Mouse (Mus musculus) lung, postnatal 25 days (tissue): ENCODE measurements around the gene Zfp629.
"Not testable (repeated sequence)": the region's sequence is repeated elsewhere in the genome, so short reads cannot be mapped to it uniquely, and the experiment has no call there.

Experiments used
- DNase-seq: peaks from one replicate; pipeline ENCODE4 v3.0.0; 2022; ENCODE audit warnings: low spot score

The Zfp629 gene

DNA sequence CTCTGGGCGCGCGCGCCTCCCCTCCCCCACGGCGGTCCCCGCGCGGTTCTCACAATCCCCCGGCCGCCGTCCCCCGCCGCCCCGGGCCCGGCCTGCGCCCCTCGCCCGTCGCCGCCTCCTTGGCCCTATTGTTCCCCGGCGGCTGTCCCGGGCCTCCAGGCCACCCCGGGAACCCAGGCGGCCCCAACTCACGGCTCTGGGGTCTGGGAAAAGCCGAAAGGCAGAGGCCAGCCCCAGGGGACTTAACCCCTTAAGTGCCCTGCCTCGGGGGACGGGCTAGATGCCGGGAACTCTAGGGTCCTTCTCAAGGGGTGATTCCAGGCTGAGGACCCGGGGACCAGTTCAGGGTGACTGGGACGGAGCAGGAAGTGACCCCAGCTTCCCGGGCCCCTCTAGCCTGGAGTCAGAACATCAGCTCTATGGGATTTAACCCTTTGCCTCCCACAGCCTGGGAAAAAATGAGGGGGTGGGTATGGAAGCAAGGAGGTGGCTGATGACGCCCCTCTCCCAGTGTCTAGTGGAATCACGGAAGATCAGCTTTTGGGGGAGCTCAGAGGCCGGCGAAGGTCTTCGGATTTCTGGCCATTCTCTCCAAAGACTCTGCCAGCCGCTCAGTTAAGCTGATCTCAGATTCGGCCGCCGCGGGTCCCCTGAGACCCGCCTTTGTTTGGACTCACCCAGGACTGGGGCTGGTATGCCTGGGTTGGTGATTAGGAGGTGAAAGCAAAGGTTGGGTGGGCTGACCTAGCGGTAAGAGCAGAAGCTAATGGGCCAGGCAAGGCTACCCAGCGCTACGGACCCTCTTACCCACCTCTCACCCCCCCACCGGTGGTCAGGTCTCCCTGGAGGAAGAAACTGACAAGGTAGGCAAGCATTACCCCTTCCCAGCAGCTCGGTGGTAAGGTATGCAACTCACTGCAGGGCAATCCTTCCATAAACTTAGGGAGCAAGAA, at the start of gene Zfp629:
Zfp629 (minus strand) TSS at position 907 of the 953 bp plus-strand sequence.
- peak; percentile 76 for DNase-seq

DNA sequence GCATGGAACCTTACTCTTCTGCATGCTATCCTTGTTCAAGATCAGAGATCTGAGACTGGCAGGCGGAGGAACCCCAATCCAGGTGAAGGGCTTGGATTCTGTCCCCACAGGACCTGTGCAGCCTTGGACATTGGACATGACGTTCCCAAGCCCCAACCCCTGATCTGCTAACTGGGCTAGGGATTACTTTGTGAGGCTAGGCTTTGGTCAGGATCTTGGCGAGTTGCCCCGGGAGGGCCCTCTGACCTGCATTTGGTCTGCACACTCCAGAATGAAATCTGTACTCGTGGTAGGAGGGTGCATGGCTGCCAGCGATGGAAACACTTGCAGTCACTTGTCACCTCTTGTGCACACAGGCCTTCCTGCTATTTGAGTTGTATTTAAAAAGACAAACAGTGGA, 47.3 kb upstream of the Zfp629 start:
- no peak for DNase-seq

DNA sequence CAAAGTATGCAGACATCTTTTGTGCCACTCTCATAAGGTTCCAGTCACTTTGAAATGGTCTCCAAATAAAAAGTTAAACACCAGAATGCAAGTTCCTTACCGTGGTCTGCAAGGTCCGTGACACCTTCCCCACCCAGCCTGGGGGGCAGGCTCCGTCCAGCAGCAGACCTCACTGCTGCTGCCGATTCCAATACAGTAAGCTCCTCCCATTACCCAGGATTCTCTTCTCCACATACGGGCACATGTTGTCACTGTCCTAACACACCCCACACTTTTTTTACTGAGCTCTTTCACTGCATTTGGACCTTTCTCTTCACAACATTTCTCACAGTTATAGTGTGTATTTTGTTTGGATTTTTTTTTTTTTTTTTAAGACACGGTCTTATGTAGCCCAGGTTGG, 46.2 kb upstream of the Zfp629 start:
- DNase-seq, result no peak

DNA sequence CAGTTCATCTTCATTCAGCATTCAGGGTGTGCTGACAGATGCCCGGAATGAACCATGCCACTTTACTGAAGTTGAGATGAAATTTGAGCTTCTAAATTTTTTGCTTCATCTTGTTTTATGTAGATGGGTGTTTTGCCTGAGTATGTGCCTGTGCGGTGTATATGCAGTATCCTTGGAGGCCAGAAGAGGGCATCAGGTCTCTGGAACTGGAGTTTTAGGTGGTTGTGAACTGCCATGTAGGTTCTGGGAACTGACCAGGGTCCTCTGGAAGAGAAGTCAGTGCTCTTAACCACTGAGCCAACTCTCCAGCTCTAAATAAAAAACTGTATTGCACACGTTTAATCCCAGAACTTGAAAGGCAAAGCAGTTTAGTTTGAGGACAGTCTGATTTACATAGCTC, 45.3 kb upstream of the Zfp629 start:
- no peak for DNase-seq

DNA sequence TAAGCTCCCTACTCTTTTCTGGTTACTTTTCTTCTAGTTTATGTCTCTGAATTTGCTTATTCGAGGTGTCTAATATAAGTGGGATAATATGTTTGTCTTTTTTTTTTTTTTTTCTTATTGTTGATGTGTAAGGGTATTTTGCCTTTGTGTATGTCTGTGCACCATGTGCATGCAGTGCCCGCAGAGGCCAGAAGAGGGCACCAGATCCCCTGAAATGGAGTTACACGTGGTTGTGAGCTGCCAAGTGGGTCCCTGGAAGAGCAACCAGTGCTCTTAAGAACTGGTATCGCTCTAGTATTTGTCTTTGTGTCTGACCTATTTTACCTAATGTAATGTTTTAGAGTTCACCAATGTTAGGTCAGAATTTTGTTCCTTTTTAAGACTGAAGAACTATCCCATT, 41.3 kb upstream of the Zfp629 start:
- DNase-seq, result peak; percentile 42

DNA sequence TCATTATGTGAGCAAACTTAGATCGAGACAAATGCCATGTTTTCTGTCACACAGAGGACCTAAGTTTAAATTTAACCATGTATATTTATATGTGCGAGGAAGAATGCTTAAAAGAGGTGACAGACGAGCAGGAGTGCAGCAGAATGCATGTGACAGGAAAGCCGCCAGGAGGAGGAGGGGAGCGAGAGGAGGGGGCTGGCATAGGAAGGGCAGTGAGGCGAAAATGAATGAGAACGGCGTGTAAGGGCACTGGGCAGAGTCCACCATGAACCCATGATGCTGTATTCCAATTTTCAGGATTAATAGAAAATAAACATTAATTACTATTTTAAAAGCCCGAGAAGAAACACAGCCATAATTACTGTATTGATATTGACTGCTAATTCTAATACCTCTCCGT, 38.7 kb upstream of the Zfp629 start:
- DNase-seq, result no peak

DNA sequence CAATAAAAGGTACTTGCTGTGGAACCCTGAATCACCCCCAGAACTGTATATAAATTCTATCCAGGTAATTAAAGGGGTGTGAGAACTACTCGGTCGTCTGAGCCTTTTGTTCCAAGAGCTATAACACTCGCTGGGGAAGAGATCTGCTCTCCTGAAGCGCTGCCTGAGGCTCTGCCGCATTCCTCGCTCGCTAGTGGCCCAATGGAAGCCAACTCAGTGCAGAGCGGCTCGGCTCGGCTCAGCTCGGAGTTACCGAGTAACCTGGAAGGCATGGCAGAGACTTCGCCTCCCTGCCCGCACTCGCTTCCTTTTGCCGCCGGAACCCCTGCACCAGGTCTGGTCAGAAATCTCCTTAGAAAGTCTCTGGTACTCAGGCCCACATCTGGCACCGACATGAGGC, 36.5 kb upstream of the Zfp629 start:
- no peak for DNase-seq

DNA sequence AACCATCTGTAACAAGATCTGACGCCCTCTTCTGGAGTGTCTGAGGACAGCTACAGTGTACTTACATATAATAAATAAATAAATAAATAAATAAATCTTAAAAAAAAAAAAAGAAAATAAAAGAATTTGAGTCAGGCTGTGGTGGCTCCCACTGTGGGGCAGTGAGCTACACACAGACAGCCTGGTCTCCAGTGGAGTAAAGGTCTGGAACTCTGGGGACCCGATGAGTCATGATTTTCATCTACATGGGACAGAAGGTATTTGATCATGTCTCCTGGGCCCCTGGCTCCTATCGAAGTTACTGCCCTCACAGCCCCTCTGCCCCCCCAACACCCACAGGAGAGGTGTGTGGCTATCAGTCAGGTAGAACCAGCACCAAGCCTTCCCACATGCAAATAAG, 36.0 kb upstream of the Zfp629 start:
- no peak for DNase-seq

DNA sequence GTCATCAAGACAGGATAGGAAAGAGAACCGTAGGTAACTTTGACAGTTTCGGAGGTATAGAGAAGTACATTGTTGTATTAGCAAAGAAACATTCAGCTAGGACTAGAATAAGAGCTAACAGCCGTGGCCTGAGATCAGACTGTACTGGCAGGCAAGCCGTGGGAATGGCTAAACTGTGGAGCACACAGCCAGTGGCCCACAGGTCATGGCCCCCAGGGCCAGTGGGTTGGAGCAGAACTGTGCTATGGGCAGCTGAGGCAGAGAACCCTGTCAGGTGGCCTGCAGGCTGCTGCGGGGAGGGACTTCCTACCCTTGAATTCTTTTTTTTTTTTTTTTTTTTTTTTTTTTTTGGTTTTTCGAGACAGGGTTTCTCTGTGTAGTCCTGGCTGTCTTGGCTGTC, 33.6 kb upstream of the Zfp629 start:
- no peak for DNase-seq

DNA sequence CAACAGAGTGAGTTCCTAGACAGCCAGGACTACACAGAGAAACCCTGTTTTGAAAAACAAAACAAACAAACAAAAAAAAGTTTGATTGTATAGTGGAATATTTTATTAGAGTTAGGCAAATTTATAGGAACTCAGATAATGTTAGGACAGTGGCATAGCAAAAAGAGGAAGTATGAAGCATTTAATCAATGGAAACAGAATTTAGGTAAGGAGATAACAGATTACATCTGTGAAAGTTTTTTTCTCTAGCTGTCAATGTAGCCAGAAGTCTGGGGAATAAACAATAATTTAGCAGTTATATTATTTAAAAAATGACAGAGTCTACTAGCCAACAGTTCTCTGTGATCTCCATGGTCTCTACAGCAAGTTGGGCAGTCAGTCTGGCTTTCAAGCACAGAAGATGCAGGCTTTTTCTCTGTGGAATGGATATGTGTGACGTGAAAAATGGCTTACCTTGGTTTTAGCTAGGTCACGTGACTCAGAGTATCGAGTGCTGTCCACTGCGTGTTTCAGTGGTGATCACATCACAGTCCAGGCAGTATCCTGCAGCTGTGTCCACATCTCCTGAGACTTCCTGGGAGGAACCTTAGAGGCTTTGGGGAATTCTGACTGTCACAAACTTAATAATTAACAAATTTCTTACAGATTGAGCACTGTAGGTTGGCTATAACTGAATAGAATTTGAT, 33.1 kb upstream of the Zfp629 start:
- no peak for DNase-seq

DNA sequence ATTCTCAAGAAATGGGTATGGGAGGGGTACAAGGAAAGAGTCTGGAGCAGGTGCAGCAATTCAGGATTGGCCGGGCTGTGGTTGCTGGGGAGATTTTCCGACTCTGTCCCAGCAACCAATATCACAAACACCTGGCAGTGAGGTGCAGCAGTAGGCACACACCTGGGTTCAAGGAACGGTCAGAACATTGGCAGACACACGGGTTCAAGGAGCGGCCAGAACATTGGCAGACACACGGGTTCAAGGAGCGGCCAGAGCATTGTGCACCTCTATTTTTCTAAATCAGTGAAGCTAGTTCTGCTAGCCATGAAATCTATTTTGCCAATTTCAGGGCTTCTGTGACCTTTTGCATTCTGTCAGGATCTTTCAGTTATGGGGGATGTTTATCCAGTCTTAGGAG, 32.0 kb upstream of the Zfp629 start:
- DNase-seq, result not testable (repeated sequence)

DNA sequence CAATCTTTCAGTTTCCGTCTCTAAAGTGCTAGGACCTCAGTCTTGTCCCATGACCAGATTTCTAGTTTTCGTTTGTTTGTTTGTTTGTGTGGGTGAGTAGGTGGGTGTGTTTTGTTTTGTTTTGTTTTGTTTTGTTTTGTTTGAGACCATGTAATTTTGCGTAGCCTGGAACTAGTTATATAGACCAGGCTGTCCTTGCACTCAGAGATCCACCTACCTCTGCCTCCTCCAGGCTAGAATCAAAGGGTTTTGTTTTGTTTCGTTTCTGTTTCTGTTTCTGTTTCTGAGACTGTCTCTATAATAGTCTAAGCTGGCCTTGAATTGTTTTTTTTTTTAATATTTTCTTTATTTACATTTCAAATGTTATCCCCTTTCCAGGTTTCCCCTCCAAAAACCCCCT, 30.8 kb upstream of the Zfp629 start:
- no peak for DNase-seq

DNA sequence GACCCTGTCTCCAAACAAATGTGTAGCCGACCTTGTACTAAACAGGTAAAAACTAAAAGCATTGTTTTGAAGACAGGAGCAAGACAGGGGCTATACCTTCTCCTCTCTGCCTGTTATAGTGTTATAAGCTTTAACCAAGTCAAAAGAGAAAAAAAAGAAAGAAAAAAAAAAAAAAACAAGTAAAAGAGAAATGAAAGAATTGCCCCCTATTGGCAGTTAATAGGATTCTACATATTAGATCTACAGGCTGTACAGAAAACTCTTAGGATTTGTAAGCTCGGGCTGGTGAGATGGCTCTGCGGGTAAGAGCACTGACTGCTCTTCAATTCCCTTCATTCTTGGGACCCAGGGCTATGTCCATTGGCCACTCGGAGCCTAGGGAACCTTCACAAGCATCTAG, 26.7 kb upstream of the Zfp629 start:
- DNase-seq, result no peak

DNA sequence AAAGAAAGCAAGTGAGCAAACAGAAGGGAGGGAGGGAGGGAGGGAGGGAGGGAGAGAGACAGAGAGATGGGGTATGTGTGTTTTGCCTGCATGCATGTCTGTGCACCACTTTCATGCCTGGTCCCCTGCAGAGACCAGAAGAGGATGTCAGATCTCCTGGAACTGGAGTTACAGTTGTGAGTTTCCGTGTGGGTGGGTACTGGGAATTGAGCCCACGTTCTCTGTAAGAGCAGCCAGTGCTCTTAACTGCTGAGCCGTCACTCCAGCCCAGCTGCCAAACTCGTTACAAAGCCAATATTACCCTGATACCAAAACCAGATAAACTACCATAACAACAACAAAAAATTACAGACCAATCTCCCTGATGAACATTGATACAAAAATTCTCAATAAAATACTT, 25.7 kb upstream of the Zfp629 start:
- DNase-seq, result no peak

DNA sequence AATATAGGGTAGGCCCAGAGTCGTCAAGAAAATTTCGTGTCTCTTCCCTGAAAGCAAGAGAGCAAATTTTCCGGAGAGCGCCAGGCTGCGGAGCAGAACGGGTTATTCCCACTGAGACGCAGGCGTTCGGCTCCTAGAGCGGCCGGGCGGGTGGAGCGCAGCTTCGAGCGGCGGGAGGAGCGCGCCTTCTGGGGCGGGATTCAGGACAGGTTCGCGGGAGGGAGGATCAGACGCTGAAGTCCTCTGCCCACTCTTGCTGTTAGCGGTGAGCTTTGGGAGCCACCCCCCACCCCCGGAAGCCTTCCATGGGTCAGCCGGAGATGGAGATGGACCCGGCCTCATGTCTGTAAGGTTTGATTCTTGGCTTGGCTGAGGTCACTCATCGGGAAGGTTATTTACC, 21.4 kb upstream of the Zfp629 start:
- peak; percentile 77 for DNase-seq

DNA sequence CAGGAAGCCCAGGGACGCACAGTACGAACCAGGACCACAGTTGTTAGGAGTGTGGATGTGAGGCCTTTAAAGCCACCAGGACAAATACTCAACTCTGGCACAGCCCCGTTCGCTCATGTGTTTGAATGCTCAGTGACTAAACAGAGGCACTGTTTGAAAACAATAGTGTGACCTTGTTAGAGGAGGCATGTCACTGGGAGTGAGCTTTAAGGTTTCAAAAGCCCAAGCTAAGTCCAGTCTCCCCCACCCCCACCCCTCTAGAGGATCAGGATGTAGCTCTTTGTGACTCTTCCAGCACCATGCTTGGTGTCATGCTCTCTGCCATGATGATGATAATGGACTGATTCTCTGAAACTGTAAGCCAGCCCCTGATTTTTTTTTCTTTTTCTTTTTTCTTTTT, 15.8 kb upstream of the Zfp629 start:
- no peak for DNase-seq

DNA sequence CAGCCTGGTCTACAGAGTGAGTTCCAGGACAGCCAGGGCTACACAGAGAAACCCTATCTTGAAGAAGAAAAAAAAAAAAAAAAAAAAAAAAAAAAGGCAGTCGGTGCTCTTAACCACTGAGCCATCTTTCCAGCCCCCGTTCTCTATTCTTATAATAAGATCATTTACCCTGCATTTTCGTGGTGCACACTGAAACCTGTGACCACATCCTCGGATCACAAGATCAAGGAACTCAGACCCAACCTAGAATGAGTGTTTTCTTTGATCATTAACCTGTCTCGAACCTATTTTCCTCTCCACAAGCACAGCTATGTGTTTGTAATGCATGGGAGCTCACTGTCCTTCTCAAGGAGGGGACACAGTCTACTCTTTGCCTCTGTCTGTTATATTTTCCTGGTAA, 13.0 kb upstream of the Zfp629 start:
- DNase-seq, result no peak

DNA sequence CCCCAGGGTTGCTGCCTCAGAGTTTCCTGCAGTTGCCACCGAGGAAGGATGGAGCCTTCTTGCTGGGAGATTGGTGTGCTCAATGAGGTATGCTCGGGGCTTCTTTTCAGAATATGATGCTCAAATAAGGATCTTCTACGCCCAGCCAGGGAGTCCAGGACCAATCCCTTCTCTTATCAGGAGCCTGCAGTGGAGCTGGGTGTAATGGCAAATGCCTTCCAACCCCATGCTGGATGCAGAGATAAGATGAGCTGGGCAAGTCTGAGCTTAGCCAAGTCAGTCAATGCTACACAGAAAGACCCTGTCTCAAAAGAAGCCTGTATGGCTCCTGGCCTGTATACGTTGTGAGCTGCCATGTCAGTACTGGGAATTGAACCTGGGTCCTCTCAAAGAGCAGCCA, 10.9 kb upstream of the Zfp629 start:
- DNase-seq, result no peak

DNA sequence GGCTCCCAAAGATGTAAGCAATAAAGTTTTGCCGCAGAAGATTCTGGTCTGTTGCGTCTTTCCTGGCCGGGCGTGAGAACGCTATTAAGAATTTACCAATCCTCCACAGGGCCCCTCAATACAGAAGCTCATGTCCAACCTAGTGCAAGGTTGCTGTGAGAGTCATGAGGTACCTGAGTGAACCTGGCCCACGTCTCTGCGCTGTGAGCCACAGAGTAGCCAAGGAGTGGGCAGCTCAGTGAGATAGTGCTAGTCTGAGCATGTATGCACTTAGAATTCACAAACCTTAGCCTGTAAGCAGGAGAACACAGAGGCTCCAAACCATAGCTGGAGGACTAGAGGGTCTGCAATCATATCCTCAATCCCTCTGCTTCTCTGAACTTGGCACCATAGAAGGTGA, 10.4 kb upstream of the Zfp629 start:
- no peak for DNase-seq

DNA sequence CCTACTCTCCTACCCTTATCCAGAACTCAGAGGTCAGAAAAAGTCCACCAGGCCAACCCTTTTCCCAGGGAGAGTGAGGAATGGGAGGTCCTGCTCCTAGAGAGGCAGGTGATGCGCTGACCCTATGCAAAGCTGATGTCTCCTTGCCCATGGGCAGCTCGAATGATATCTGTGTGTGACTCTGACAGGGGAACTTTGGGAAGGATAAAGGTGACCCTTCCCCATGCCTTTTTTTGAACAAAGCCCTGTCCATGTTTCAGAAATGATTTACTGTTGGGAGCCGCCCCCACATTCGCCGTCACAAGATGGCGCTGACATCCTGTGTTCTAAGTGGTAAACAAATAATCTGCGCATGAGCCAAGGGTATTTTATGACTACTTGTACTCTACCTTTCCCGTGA, 2.8 kb upstream of the Zfp629 start:
- DNase-seq, result not testable (repeated sequence)

DNA sequence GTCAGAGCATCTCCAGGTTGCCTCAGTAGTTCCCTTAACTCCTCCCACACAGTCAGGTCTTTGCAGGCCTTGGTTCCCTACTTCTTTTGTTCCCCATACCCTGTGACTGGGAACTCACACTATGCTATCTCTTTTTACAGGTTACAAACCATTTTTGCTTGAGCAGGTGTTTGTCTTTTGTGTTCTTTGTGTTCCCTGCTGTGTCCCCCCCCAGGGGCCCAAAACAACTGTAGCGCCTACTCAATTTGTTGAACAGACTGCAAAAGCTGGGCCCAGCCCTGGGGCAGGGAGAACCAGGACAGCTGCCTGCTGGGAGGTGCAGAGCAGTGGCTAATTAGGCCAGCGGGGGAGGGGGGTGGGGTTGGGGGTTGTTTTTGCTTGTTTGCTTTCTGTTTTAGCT, 2.4 kb upstream of the Zfp629 start:
- no peak for DNase-seq

DNA sequence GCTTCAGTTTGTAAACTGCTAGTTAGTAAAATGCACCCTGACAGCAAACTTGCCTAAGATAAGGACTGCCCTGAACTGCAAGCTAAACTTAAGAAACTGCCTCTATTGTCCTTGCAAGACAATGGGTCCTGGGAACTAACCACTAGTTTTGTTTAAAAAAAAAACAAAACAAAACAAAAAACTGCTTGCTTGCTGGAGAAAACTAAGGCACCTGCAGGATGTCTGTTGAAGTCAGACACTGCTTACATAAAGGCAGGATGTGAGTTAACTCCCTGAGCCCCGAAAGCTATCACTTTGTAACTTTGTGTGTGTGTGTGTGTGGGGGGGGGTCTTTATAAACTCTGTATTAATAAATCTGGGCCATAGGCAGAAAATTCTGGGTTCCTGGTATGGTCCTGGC, 1.3 kb upstream of the Zfp629 start:
- DNase-seq, result no peak

DNA sequence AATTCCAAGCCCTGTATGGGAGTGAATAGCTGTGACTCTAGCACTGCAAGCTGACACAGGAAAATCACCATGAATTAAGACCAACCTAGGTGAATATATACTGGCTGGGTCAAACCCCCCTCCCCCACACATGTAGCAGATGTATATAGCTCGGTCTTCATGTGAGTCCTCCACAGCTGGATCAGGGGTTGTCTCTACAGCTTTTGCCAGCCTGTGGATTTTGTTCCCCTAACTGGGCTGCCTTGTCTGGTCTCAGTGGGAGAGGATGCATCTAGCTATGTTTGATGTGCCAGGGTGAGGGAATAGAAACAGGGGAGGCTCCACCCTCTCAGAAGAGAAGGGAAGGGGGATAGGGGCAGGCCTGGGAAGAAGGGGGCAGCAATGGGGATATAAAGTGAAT, 739 bp upstream of the Zfp629 start:
- no peak for DNase-seq

DNA sequence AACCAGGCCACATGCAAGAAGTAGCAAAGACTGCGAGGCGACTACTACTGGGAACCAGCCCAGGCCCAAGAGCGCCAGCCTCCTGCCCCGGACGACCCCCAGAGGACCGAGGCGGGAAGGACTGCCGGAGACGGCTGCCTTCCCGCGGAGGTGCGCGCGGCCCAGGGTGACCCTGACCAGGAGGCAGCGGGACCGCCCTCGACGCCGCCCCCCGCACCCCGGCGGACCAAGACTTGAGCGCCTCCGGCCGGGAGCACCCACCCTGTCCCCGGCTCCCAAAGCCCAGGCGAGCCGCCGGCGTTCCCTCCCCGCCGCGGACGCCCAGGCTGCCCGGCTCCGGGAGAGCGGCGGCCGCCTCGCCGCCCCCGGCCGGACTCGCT, 1.1 kb downstream of the Zfp629 start:
- DNase-seq, result no peak
